Mouse (Mus musculus): ENCODE measurements around the gene Itpa. TPM values are rescaled to one million over a fixed set of nuclear protein-coding genes. Genes with fewer than 3 reads are reported as not detected.

Gene Itpa
- total and polyA plus RNA-seq, 3 experiments: 59.1 to 123 (median 70.8) TPM

DNA sequence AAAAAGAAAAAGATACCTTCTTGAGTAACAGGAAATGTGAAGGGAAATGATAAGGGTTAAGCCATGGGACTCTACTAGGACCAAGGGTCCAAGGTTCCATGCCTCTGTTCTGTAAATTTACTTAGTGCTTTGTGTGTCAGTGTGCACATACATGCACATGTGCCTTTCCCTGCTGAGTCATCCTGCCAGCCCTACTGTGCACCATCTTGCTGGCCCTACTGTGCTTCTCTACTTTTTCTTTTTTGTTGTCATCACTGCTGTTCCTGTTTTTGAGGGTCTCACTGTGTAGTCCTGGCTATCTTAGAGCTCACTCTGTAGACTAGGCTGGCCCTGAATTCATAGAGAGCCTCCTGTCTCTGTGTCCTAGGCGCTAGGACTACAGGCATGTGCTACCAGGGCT is 60.3 kb downstream of the Itpa start:
- H3K4me3 ChIP-seq (replicated peaks in 1 of 3; ENCODE audit: low read depth in 2 of 3, low read length in 2 of 3, poor library complexity in 1 of 3): no peak overlapping the region
- dilution Hi-C loops (cut with MboI; ENCODE audit: extremely low pct_ligation_motif_present, extremely low pct_unique_long_range_greater_than_20kb, low sequenced_read_pairs): no loop called here
- H3K36me3 ChIP-seq (replicated peaks in 1 of 2; ENCODE audit: control insufficient read depth in 1 of 2, insufficient read depth in 1 of 2, low read length in 1 of 2): peaks cover 3 to 36% of the 10 kb centered on the region in 2 experiments
- DNase-seq (ENCODE audit: extremely low read depth): no peak
- no peaks in the 10 kb centered on the region for H3K79me2 ChIP-seq (replicated peaks; ENCODE audit: control insufficient read depth, extremely low read depth, insufficient read depth, poor library complexity, severe bottlenecking)
- H3K9ac ChIP-seq (ENCODE audit: insufficient read depth, low read depth): no peak overlapping the region
- H3K4me2 ChIP-seq (ENCODE audit: insufficient read depth, low read depth, poor library complexity, severe bottlenecking): no peak overlapping the region
- H3K27me3 ChIP-seq (replicated peaks): no peaks in the 10 kb centered on the region
- in situ Hi-C loops (cut with MboI; ENCODE audit: low pct_ligation_motif_present, low pct_unique_long_range_greater_than_20kb, low sequenced_read_pairs): no loop called here
- no peak for TF ChIP-seq EP300 (IDR thresholded peaks at IDR 0.05; ENCODE audit: low read length)
- peak; percentile 7; the same call in 1 of the 2 replicates for TF ChIP-seq ZKSCAN1 (IDR thresholded peaks at IDR 0.05; ENCODE audit: borderline replicate concordance, low read depth, low read length)
- TF ChIP-seq CHD2 (IDR thresholded peaks at IDR 0.05; ENCODE audit: low read length): no peak
- no peak overlapping the region for H3K27ac ChIP-seq (ENCODE audit: insufficient read depth, low read depth)
- H3K9me3 ChIP-seq (replicated peaks; ENCODE audit: low read length): peaks cover 3% of the 10 kb centered on the region
- H3K4me1 ChIP-seq (ENCODE audit: control insufficient read depth in 1 of 2, insufficient read depth in 2 of 2): no peaks in the 10 kb centered on the region

DNA sequence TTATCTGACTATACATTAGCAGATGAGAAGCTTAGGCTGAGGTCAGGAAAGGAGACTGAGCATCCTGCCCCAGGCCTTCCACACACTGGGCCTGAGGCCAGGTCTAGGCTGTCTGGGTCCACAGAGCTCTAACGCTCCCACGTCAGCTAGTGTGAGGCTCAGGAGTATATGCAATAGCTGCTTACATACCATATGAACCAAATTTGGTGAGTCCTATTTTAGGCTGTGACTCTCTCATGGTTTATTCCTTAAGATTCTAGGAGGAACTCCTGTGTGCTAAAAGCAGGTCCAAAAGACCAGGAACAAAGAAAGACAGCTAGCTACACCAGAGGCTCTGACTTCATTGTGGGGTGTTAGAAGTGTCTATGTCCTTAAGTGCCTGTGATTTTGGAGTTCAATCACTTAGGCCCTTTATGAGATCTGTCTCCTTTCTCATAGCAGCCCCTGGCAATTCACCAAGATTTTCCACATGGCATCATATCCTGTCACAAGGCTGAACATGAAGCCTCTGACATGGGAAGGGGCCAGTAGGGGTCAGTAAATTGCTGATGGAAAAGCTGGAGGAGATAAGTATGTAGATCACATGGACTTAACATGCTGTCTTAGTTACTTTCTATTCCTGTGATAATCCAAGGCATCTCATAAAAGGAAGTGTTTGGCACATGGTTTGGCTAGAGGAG is 61.6 kb downstream of the Itpa start:
- Histone ChIP-seq H3K79me2 (replicated peaks; ENCODE audit: control insufficient read depth, extremely low read depth, insufficient read depth, poor library complexity, severe bottlenecking) (no peaks in the 10 kb centered on the region), H3K27me3 (replicated peaks) (no peaks in the 10 kb centered on the region), H3K4me3 (replicated peaks in 1 of 3; ENCODE audit: low read depth in 2 of 3, low read length in 2 of 3, poor library complexity in 1 of 3) (no peak overlapping the region), H3K27ac (ENCODE audit: insufficient read depth, low read depth) (no peak overlapping the region), H3K4me1 (ENCODE audit: control insufficient read depth in 1 of 2, insufficient read depth in 2 of 2) (peaks cover 0 to 6% of the 10 kb centered on the region in 2 experiments; a peak in 1 of 4 replicates), H3K4me2 (ENCODE audit: insufficient read depth, low read depth, poor library complexity, severe bottlenecking) (no peak overlapping the region), H3K36me3 (replicated peaks in 1 of 2; ENCODE audit: control insufficient read depth in 1 of 2, insufficient read depth in 1 of 2, low read length in 1 of 2) (peaks cover 3 to 36% of the 10 kb centered on the region in 2 experiments), H3K9me3 (replicated peaks; ENCODE audit: low read length) (peaks cover 3% of the 10 kb centered on the region), H3K9ac (ENCODE audit: insufficient read depth, low read depth) (no peak overlapping the region)
- dilution Hi-C loops (cut with MboI; ENCODE audit: extremely low pct_ligation_motif_present, extremely low pct_unique_long_range_greater_than_20kb, low sequenced_read_pairs) (no loop called here), in situ Hi-C loops (cut with MboI; ENCODE audit: low pct_ligation_motif_present, low pct_unique_long_range_greater_than_20kb, low sequenced_read_pairs) (no loop called here)
- DNase-seq (ENCODE audit: extremely low read depth): no peak
- TF ChIP-seq NELFE (IDR thresholded peaks at IDR 0.05; ENCODE audit: low read depth, low read length) (no peak), BHLHE40 (IDR thresholded peaks at IDR 0.05; ENCODE audit: low read depth, low read length) (no peak), CHD1 (IDR thresholded peaks at IDR 0.05; ENCODE audit: low read depth, low read length) (no peak), CTCF (conservative IDR thresholded peaks at IDR 0.05 in 1 of 2, IDR thresholded peaks at IDR 0.05 in 1 of 2; ENCODE audit: low read depth in 2 of 2, low read length in 2 of 2) (no peak), MXI1 (IDR thresholded peaks at IDR 0.05; ENCODE audit: low read depth, low read length) (no peak), TBP (conservative IDR thresholded peaks at IDR 0.05; ENCODE audit: low read depth, low read length) (no peak), MAX (IDR thresholded peaks at IDR 0.05; ENCODE audit: low read length) (no peak)

GRCm38 (mm10) chr2:130730746-130731145 is 63.3 kb downstream of the Itpa start:
- H3K36me3 ChIP-seq (replicated peaks in 1 of 2; ENCODE audit: control insufficient read depth in 1 of 2, insufficient read depth in 1 of 2, low read length in 1 of 2): peaks cover 3 to 36% of the 10 kb centered on the region in 2 experiments
- peaks cover 0 to 6% of the 10 kb centered on the region in 2 experiments; a peak in 1 of 4 replicates for H3K4me1 ChIP-seq (ENCODE audit: control insufficient read depth in 1 of 2, insufficient read depth in 2 of 2)
- H3K27me3 ChIP-seq (replicated peaks): no peaks in the 10 kb centered on the region
- peaks cover 3% of the 10 kb centered on the region for H3K9me3 ChIP-seq (replicated peaks; ENCODE audit: low read length)
- dilution Hi-C loops (cut with MboI; ENCODE audit: extremely low pct_ligation_motif_present, extremely low pct_unique_long_range_greater_than_20kb, low sequenced_read_pairs): no loop called here
- H3K9ac ChIP-seq (ENCODE audit: insufficient read depth, low read depth): no peak overlapping the region
- H3K79me2 ChIP-seq (replicated peaks; ENCODE audit: control insufficient read depth, extremely low read depth, insufficient read depth, poor library complexity, severe bottlenecking): no peaks in the 10 kb centered on the region
- in situ Hi-C loops (cut with MboI; ENCODE audit: low pct_ligation_motif_present, low pct_unique_long_range_greater_than_20kb, low sequenced_read_pairs): no loop called here
- no peak for DNase-seq (ENCODE audit: extremely low read depth)
- no peak overlapping the region for H3K27ac ChIP-seq (ENCODE audit: insufficient read depth, low read depth)
- no peak overlapping the region for H3K4me3 ChIP-seq (replicated peaks in 1 of 3; ENCODE audit: low read depth in 2 of 3, low read length in 2 of 3, poor library complexity in 1 of 3)
- H3K4me2 ChIP-seq (ENCODE audit: insufficient read depth, low read depth, poor library complexity, severe bottlenecking): no peak overlapping the region
- TF ChIP-seq UBTF (IDR thresholded peaks at IDR 0.05; ENCODE audit: low read depth, low read length) (no peak), CHD2 (IDR thresholded peaks at IDR 0.05; ENCODE audit: low read length) (no peak), ZC3H11A (IDR thresholded peaks at IDR 0.05; ENCODE audit: low read depth, low read length) (no peak), ZMIZ1 (IDR thresholded peaks at IDR 0.05; ENCODE audit: low read depth, low read length) (no peak), CHD1 (IDR thresholded peaks at IDR 0.05; ENCODE audit: low read depth, low read length) (no peak), GABPA (IDR thresholded peaks at IDR 0.05; ENCODE audit: insufficient replicate concordance, low read depth, low read length) (no peak), MYC (IDR thresholded peaks at IDR 0.05; ENCODE audit: low read depth, low read length) (no peak), IRF4 (IDR thresholded peaks at IDR 0.05; ENCODE audit: low read depth, low read length) (no peak), NELFE (IDR thresholded peaks at IDR 0.05; ENCODE audit: low read depth, low read length) (no peak), CTCF (conservative IDR thresholded peaks at IDR 0.05 in 1 of 2, IDR thresholded peaks at IDR 0.05 in 1 of 2; ENCODE audit: low read depth in 2 of 2, low read length in 2 of 2) (no peak), ZNF384 (IDR thresholded peaks at IDR 0.05; ENCODE audit: low read depth, low read length) (no peak)
